Mouse (Mus musculus) kidney, postnatal 0 days (tissue): ENCODE data around the gene Gm5148. TPM values are rescaled to one million over a fixed set of nuclear protein-coding genes. Genes with fewer than 3 reads are reported as not detected.

Experiments used
- ATAC-seq: fragments of 200-750 bp; cut with Nextera tagmentation; replicated peaks from 2 replicates; pipeline ENCODE4 v1.8.0; 2017; ENCODE audit warnings: low read depth, moderate number of reproducible peaks, moderate TSS enrichment, moderate library complexity; ENCODE audit not compliant: low FRiP score
- DNase-seq: peaks from one replicate; pipeline ENCODE4 v3.0.0-alpha.2; 2016; ENCODE audit warnings: low spot score
- H3K27ac ChIP-seq: fragments of 300-500 bp; sonication (generic); 2 replicates; pipeline ENCODE4 v1.5.1; 2014; ENCODE audit warnings: mild to moderate bottlenecking
- H3K27me3 ChIP-seq: fragments of 300-500 bp; sonication (generic); 2 replicates; pipeline ENCODE4 v1.6.1; 2014; ENCODE audit warnings: low read length, mixed read lengths; ENCODE audit not compliant: insufficient read depth
- H3K36me3 ChIP-seq: fragments of 300-500 bp; sonication (generic); 2 replicates; pipeline ENCODE4 v1.6.1; 2014; ENCODE audit warnings: low read length, mixed read lengths; ENCODE audit not compliant: insufficient read depth
- H3K4me1 ChIP-seq: fragments of 300-500 bp; sonication (generic); replicated peaks from 2 replicates; pipeline ENCODE4 v1.6.1; 2014; ENCODE audit warnings: antibody characterized with exemption, low read length, mixed read lengths; ENCODE audit not compliant: insufficient read depth
- H3K4me2 ChIP-seq: fragments of 300-500 bp; sonication (generic); 2 replicates; pipeline ENCODE4 v1.6.1; 2014; ENCODE audit warnings: mild to moderate bottlenecking, low read length, moderate library complexity, mixed read lengths
- H3K4me3 ChIP-seq: fragments of 300-500 bp; sonication (generic); replicated peaks from 2 replicates; pipeline ENCODE4 v1.5.1; 2014; ENCODE audit warnings: low read depth, low read length
- H3K9ac ChIP-seq: fragments of 300-500 bp; sonication (generic); 2 replicates; pipeline ENCODE4 v1.6.1; 2014; ENCODE audit warnings: low read depth, low read length
- H3K9me3 ChIP-seq: fragments of 300-500 bp; sonication (generic); replicated peaks from 2 replicates; pipeline ENCODE4 v1.6.1; 2016; ENCODE audit warnings: low read length, inconsistent platforms, mixed read lengths
- CTCF ChIP-seq: IDR thresholded peaks from 2 replicates; pipeline ENCODE4 v1.5.1; 2016; ENCODE audit warnings: antibody characterized with exemption, low read depth, mild to moderate bottlenecking, moderate library complexity
- WGBS: fragments of 180-500 bp; shearing (Covaris S2); extraction: QIAGEN DNeasy Blood & Tissue Kit; methylation state at CpG from one replicate; pipeline ENCODE4 v1.1.7; 2014; 5-methylcytosine and 5-hydroxymethylcytosine counted together
- polyA plus RNA-seq: library from polyadenylated mRNA; unstranded; fragments of >200 nt; fragmentation: Nextera tagmentation; extraction: Ambion mirVana; gene quantifications from 2 replicates; pipeline ENCODE4 v1.2.1, GENCODE M21; 2015

Gene Gm5148
- polyA plus RNA-seq, 1 experiment from 2014 or later = 14.4 TPM

- peak; percentile 71 for DNase-seq
- H3K4me3 ChIP-seq = no peak overlapping the region
- peak overlapping the region; percentile 19; the same call in 1 of the 2 replicates for H3K27ac ChIP-seq
- no peaks in the 10 kb centered on the region for H3K36me3 ChIP-seq
- TF ChIP-seq CTCF = no peak
- ATAC-seq = no peak
- 0 out of 2 replicates have a peak, but pooled peaks cover 2% of the 10 kb centered on the region for H3K4me1 ChIP-seq
- H3K27me3 ChIP-seq = no peaks in the 10 kb centered on the region
- H3K9me3 ChIP-seq = no peaks in the 10 kb centered on the region
- WGBS = 45% methylated on average over 2 of the region's 2 CpGs
- H3K4me2 ChIP-seq = no peak overlapping the region
- H3K9ac ChIP-seq = no peak overlapping the region
These were observed 19.8 kb upstream of the Gm5148 start for GRCm38 (mm10) chr3:37744050-37744449.

- TF ChIP-seq CTCF = no peak
- Histone ChIP-seq H3K4me3 (no peak overlapping the region), H3K9me3 (no peaks in the 10 kb centered on the region), H3K9ac (no peak overlapping the region), H3K27me3 (no peaks in the 10 kb centered on the region), H3K27ac (no peak overlapping the region), H3K36me3 (no peaks in the 10 kb centered on the region), H3K4me2 (no peak overlapping the region), H3K4me1 (0 out of 2 replicates have a peak, but pooled peaks cover 16% of the 10 kb centered on the region)
- ATAC-seq (no peak), DNase-seq (no peak)
- WGBS = 87% methylated on average over 7 of the region's 7 CpGs
These were observed 15.7 kb upstream of the Gm5148 start for GRCm38 (mm10) chr3:37739996-37740395.

GRCm38 (mm10) chr3:37738171-37738950 lies 14.1 kb upstream of the Gm5148 start:
- 63% methylated on average over 17 of the region's 17 CpGs for WGBS
- no peak for TF ChIP-seq CTCF
- no peaks in the 10 kb centered on the region for H3K36me3 ChIP-seq
- DNase-seq (no peak), ATAC-seq (no peak)
- no peak overlapping the region for H3K9ac ChIP-seq
- H3K4me1 ChIP-seq = 0 out of 2 replicates have a peak, but pooled peaks cover 23% of the 10 kb centered on the region
- no peaks in the 10 kb centered on the region for H3K9me3 ChIP-seq
- H3K4me2 ChIP-seq = no peak overlapping the region
- no peaks in the 10 kb centered on the region for H3K27me3 ChIP-seq
- H3K27ac ChIP-seq = peak overlapping the region; percentile 54; the same call in 1 of the 2 replicates
- H3K4me3 ChIP-seq = no peak overlapping the region

GRCm38 (mm10) chr3:37737407-37737806 lies 13.1 kb upstream of the Gm5148 start:
- Histone ChIP-seq H3K9ac (no peak overlapping the region), H3K36me3 (no peaks in the 10 kb centered on the region), H3K4me1 (peaks cover 29% of the 10 kb centered on the region; the same call in 1 of the 2 replicates), H3K4me3 (no peak overlapping the region), H3K4me2 (no peak overlapping the region), H3K9me3 (no peaks in the 10 kb centered on the region), H3K27ac (peak overlapping the region; percentile 54), H3K27me3 (no peaks in the 10 kb centered on the region)
- no peak for TF ChIP-seq CTCF
- 28% methylated on average over 6 of the region's 6 CpGs for WGBS
- ATAC-seq (no peak), DNase-seq (peak; percentile 89)

GRCm38 (mm10) chr3:37735166-37735565 lies 10.9 kb upstream of the Gm5148 start:
- H3K4me2 ChIP-seq = no peak overlapping the region
- no peak for ATAC-seq
- no peak overlapping the region for H3K4me3 ChIP-seq
- peaks cover 29% of the 10 kb centered on the region for H3K4me1 ChIP-seq
- 54% methylated on average over 6 of the region's 6 CpGs for WGBS
- no peak overlapping the region for H3K9ac ChIP-seq
- H3K9me3 ChIP-seq = no peaks in the 10 kb centered on the region
- peak; percentile 62 for DNase-seq
- no peaks in the 10 kb centered on the region for H3K36me3 ChIP-seq
- no peak overlapping the region for H3K27ac ChIP-seq
- TF ChIP-seq CTCF = no peak
- H3K27me3 ChIP-seq = no peaks in the 10 kb centered on the region

GRCm38 (mm10) chr3:37729142-37729541 lies 4.9 kb upstream of the Gm5148 start:
- Histone ChIP-seq H3K36me3 (no peaks in the 10 kb centered on the region), H3K9me3 (no peaks in the 10 kb centered on the region), H3K4me2 (no peak overlapping the region; the same call in 1 of the 2 replicates), H3K4me3 (no peak overlapping the region), H3K27ac (peak overlapping the region; percentile 68), H3K27me3 (no peaks in the 10 kb centered on the region), H3K9ac (no peak overlapping the region), H3K4me1 (peaks cover 26% of the 10 kb centered on the region)
- DNase-seq (peak; percentile 91), ATAC-seq (peak; percentile 44)
- TF ChIP-seq CTCF = no peak
- 10% methylated on average over 4 of the region's 4 CpGs for WGBS
